Comparison of ENCODE assay signal across 8 mouse cellular contexts in the genomic region with DNA sequence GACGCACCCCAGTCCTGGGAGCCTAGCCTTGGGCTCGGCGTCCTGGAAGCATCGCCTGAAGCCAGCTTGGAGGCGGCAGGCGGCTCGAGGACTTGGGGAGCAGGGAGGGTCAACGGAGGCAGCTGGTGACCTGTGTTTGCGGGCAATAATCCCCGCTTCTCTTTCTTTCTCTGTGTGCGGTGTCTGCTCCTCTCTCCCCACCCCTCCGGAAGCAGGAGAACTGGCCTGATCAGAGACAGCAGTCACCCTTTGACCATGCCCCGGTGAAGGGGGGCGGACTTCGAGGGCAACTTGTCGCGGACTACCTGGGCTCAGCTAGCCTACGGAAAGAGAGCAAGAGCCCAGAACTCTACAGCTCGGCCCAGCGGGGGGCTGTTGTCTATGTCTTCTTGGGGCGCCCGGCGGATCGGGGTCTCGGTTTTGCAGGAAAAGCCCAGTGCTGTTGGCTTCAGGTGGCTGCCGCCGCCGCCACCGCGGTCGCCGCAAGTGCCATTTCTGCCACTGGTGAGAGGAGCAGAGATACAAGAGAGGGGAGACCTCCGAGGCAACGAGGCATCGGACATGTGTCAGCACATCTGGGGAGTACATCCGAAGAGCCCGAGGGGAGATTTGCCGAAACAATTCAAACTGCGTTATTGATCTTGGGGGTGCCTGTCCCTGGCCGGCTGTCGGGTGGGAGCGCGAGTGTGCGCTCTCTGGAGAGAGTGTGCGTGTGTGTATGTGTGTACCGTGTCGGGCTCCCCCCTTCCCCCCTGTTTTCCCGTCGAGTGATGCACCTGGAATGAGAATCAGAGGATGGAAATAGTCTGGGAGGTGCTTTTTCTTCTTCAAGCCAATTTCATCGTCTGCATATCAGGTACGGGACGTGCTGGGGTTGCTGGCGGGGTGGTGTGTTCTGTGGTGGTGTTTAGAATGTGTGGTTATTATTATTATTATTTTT. TPM values are rescaled to one million over a fixed set of nuclear protein-coding genes. Genes with fewer than 3 reads are reported as not detected.
DNase-seq lines count a peak whose midpoint lies in the region; ATAC-seq lines count a peak whose summit lies in the region.

No protein-coding gene starts in this region.

- H3K4me2 ChIP-seq in intestine, embryonic 14.5 days (ENCODE audit: low read length): peak overlapping the region; percentile 65
- peak overlapping the region; percentile 83 for H3K4me2 ChIP-seq in neural tube, embryonic 14.5 days (ENCODE audit: low read depth, low read length)

- H3K27me3 ChIP-seq in megakaryocyte, embryonic 14.5 days (replicated peaks): peaks cover 58% of the 10 kb centered on the region
- H3K27me3 ChIP-seq in intestine, embryonic 14.5 days (replicated peaks; ENCODE audit: control insufficient read depth, insufficient read depth, low read length): peaks cover 58% of the 10 kb centered on the region
- peaks cover 12% of the 10 kb centered on the region; the same call in 1 of the 2 replicates for H3K27me3 ChIP-seq in neural tube, embryonic 14.5 days (ENCODE audit: control insufficient read depth, insufficient read depth, low read length)

- no peak overlapping the region for H3K9ac ChIP-seq in intestine, embryonic 14.5 days (ENCODE audit: low read length)
- H3K9ac ChIP-seq in neural tube, embryonic 14.5 days (replicated peaks; ENCODE audit: low read depth, low read length): peak overlapping the region; percentile 69

- no peak overlapping the region for H3K27ac ChIP-seq in intestine, embryonic 14.5 days (ENCODE audit: low read depth)
- peak overlapping the region; percentile 69 for H3K27ac ChIP-seq in neural tube, embryonic 14.5 days (ENCODE audit: low read depth, low read length)

- ATAC-seq in cerebellum, adult (ENCODE audit: insufficient number of reproducible peaks, low FRiP score, low TSS enrichment): no peak; the same call in 1 of the 2 replicates
- ATAC-seq in megakaryocyte, adult 5-6 weeks (ENCODE audit: poor library complexity, severe bottlenecking): no peak
- ATAC-seq in intestine, embryonic 14.5 days (replicated peaks; ENCODE audit: low FRiP score, low TSS enrichment, low read depth): no peak
- ATAC-seq in neural tube, embryonic 14.5 days (ENCODE audit: low read depth): 0 out of 2 replicates have a peak, but pooled peaks have one; percentile 25

- peak; percentile 66 for DNase-seq in cerebellum, adult 11 months
- peak; percentile 53 for DNase-seq in intestine, embryonic 14.5 days (ENCODE audit: low spot score)
- no peak for DNase-seq in adrenal gland, postnatal 4 days (ENCODE audit: low spot score in 2 of 2)
- DNase-seq in B cell, adult 2 months: no peak

- peaks cover 8% of the 10 kb centered on the region; the same call in 1 of the 2 replicates for H3K9me3 ChIP-seq in megakaryocyte, embryonic 14.5 days
- H3K9me3 ChIP-seq in intestine, embryonic 14.5 days (ENCODE audit: control insufficient read depth, low read length): no peaks in the 10 kb centered on the region
- H3K9me3 ChIP-seq in neural tube, embryonic 14.5 days (ENCODE audit: control insufficient read depth, low read length): no peaks in the 10 kb centered on the region

- H3K4me3 ChIP-seq in megakaryocyte, embryonic 14.5 days (replicated peaks): peak overlapping the region; percentile 80
- peak overlapping the region; percentile 35 for H3K4me3 ChIP-seq in intestine, embryonic 14.5 days (ENCODE audit: low read depth, low read length)
- H3K4me3 ChIP-seq in neural tube, embryonic 14.5 days (ENCODE audit: low read depth, low read length): peak overlapping the region; percentile 61

- WGBS in intestine, embryonic 14.5 days: 2% methylated on average over 53 of the region's 53 CpGs
- 1% methylated on average over 53 of the region's 53 CpGs for WGBS in neural tube, embryonic 14.5 days

- peaks cover 14% of the 10 kb centered on the region for H3K4me1 ChIP-seq in megakaryocyte, embryonic 14.5 days
- peaks cover 2% of the 10 kb centered on the region; the same call in 1 of the 2 replicates for H3K4me1 ChIP-seq in intestine, embryonic 14.5 days (replicated peaks; ENCODE audit: control insufficient read depth, insufficient read depth, low read length)
- peaks cover 3% of the 10 kb centered on the region; the same call in 1 of the 2 replicates for H3K4me1 ChIP-seq in neural tube, embryonic 14.5 days (ENCODE audit: control insufficient read depth, insufficient read depth, low read length)

- H3K36me3 ChIP-seq in megakaryocyte, embryonic 14.5 days (replicated peaks; ENCODE audit: low read length): no peaks in the 10 kb centered on the region
- H3K36me3 ChIP-seq in intestine, embryonic 14.5 days (ENCODE audit: control insufficient read depth, insufficient read depth, low read length): no peaks in the 10 kb centered on the region
- no peaks in the 10 kb centered on the region for H3K36me3 ChIP-seq in neural tube, embryonic 14.5 days (ENCODE audit: control insufficient read depth, insufficient read depth, low read length)

RNA-seq across cellular contexts. Expression of gene Car10, which starts 1.9 kb away (rescaled TPM):
- polyA plus RNA-seq in megakaryocyte, embryonic 14.5 days (2012; ENCODE audit: insufficient read depth, low replicate concordance): not detected in 2 replicates
- not detected in 2 replicates for total RNA-seq in megakaryocyte, adult 5-6 weeks (2015)
- not detected in 2 replicates for total RNA-seq in megakaryocyte, adult 5-6 weeks (2017)
- polyA plus RNA-seq in intestine, embryonic 14.5 days (2014; fragmentation: Nextera tagmentation; extraction: Ambion mirVana): 0.08 and 0.27 TPM in 2 replicates
- 67.4 and 78.8 TPM in 2 replicates for polyA plus RNA-seq in neural tube, embryonic 14.5 days (2014; fragmentation: Nextera tagmentation; extraction: Ambion mirVana)
- total RNA-seq in adrenal gland, postnatal 4 days (2021): 1 to 10 TPM; 1.4 to 1.9 TPM

Comparison
In these comparisons a context has a peak if more than half of its experiments do, and no peak if none do; other contexts are left out.
1. DNase-seq: peak in cerebellum, adult 11 months (single experiment) and intestine, embryonic 14.5 days (single experiment); none in adrenal gland, postnatal 4 days (0 of 2) and B cell, adult 2 months (0 of 2).
2. RNA of gene Car10, which starts 1.9 kb away (polyA plus RNA-seq): 67.4 to 78.8 TPM in neural tube, embryonic 14.5 days; 0.08 to 0.27 TPM in intestine, embryonic 14.5 days and not detected in megakaryocyte, embryonic 14.5 days; every median in the first group is over 10 times any median in the second.
3. Peak in every context shown above with its lines, with median percentiles within 50 percentile points of each other: H3K4me3 ChIP-seq.